Mouse (Mus musculus): ENCODE results near the gene Dhx30.

DNA sequence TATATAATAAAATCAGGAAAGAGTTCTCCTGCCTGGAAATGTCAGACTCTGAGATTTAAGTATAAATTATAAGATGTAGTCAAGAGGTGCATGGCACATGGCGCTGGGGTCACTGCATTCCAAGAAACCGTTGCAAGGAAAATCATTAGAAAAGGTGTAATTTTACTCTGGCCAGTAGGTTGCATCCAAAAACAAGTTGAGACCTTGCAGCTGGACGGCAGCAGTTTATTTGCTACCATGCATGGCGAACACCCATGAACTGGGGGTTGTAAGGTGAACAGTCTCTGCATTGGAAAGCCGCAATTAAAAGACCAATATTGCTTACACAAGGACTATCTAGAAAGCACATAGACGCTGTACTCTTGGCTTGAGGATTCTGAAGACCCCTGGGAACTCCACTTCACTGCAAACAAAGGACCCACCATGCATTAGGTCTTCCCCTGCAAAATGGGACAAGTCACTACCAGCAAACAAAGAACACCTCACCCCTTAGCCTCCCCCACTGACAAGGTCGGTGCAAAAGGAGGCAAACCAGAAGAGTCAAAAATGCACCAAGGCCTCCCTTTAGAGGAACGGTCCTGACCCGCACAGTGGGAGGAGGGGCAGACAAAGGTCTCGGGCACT lies 1.2 kb downstream of the Dhx30 start:
- TF ChIP-seq CTCF (IDR thresholded peaks at IDR 0.05; ENCODE audit: borderline replicate concordance, control insufficient read depth, extremely low read depth, insufficient read depth, low read length, poor library complexity) (no peak), POLR2A (IDR thresholded peaks at IDR 0.05; ENCODE audit: control insufficient read depth, extremely low read depth, insufficient read depth, low read length, poor library complexity) (no peak)

All from thymus, adult 2 months (tissue).